Mouse (Mus musculus) stomach, postnatal 0 days (tissue): ENCODE measurements at regions not wholly inside any gene's neighbourhood (a gene's known extent, or its start where the extent isn't known, plus 50 kb on each side); places are given as distances from the start of the nearest gene placed in this dataset.

ENCODE experiments used
- ATAC-seq: fragments of 200-750 bp; cut with Nextera tagmentation; 2 replicates; pipeline ENCODE4 v1.8.0; 2017; ENCODE audit not compliant: low FRiP score, low TSS enrichment
- DNase-seq: peaks from one replicate; pipeline ENCODE4 v3.0.0-alpha.2; 2016; ENCODE audit warnings: low spot score
- H3K27ac ChIP-seq: fragments of 300-500 bp; sonication (generic); replicated peaks from 2 replicates; pipeline ENCODE4 v1.5.1; 2014; ENCODE audit warnings: mild to moderate bottlenecking, control low read depth
- H3K27me3 ChIP-seq: fragments of 300-500 bp; sonication (generic); 2 replicates; pipeline ENCODE4 v1.6.1; 2014; ENCODE audit warnings: low read length; ENCODE audit not compliant: control insufficient read depth, insufficient read depth
- H3K36me3 ChIP-seq: fragments of 300-500 bp; sonication (generic); 2 replicates; pipeline ENCODE4 v1.6.1; 2014; ENCODE audit warnings: low read length, mixed read lengths; ENCODE audit not compliant: control insufficient read depth, insufficient read depth
- H3K4me1 ChIP-seq: fragments of 300-500 bp; sonication (generic); replicated peaks from 2 replicates; pipeline ENCODE4 v1.6.1; 2014; ENCODE audit warnings: antibody characterized with exemption; ENCODE audit not compliant: control insufficient read depth, insufficient read depth
- H3K4me2 ChIP-seq: fragments of 300-500 bp; sonication (generic); replicated peaks from 2 replicates; pipeline ENCODE4 v1.6.1; 2014; ENCODE audit warnings: low read depth, mild to moderate bottlenecking, control low read depth, moderate library complexity
- H3K4me3 ChIP-seq: fragments of 300-500 bp; sonication (generic); 2 replicates; pipeline ENCODE4 v1.5.1; 2014; ENCODE audit warnings: low read depth, low read length, control low read depth
- H3K9ac ChIP-seq: fragments of 300-500 bp; sonication (generic); 2 replicates; pipeline ENCODE4 v1.6.1; 2014; ENCODE audit warnings: mild to moderate bottlenecking, low read length, control low read depth, mixed read lengths
- H3K9me3 ChIP-seq: fragments of 300-500 bp; sonication (generic); 2 replicates; pipeline ENCODE4 v1.6.1; 2016; ENCODE audit warnings: low read length; ENCODE audit not compliant: control insufficient read depth
- CTCF ChIP-seq: IDR thresholded peaks from 2 replicates; pipeline ENCODE4 v1.5.1; 2016; ENCODE audit warnings: antibody characterized with exemption, low read depth, mild to moderate bottlenecking, moderate library complexity
- EP300 ChIP-seq: optimal IDR thresholded peaks from 2 replicates; pipeline ENCODE3; 2016; ENCODE audit warnings: antibody characterized with exemption
- WGBS: fragments of 180-500 bp; shearing (Covaris S2); extraction: QIAGEN DNeasy Blood & Tissue Kit; methylation state at CpG from one replicate; pipeline ENCODE4 v1.1.7; 2014; 5-methylcytosine and 5-hydroxymethylcytosine counted together

DNA sequence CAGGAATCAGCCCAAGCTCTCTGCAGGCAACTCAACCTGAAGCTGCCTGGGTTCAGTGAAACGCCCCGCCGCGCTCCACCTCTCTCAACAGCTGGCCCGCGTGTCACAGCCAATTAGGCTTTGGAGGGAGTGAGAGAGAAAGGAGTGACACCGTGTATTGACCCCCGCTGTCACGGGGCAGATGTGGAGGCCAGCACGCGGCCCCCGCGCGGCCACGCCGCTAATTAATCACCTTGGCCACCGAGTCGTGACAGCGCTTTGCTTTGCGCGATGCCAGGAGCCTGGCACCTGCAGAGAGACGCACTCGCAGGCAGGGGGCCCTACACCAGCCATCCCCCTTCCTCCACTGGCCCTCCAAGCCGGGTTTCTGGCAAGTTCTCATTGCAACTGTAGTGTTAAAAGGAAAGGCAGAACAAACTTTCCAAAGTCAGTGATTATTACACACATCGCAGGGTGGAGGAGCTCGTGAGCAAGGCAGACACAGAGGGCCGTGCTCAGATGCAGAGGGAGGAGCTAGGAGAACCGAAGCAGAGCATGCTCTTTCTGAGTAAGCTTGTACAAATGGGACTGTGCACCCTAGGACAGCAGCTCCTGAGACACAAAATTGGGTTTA lies 240.8 kb downstream of the Lmx1a start:
- Histone ChIP-seq H3K36me3 (no peaks in the 10 kb centered on the region), H3K27me3 (no peaks in the 10 kb centered on the region), H3K27ac (no peak overlapping the region), H3K4me1 (no peaks in the 10 kb centered on the region), H3K4me2 (peak overlapping the region; percentile 72), H3K9me3 (no peaks in the 10 kb centered on the region), H3K9ac (peak overlapping the region; percentile 35; the same call in 1 of the 2 replicates), H3K4me3 (peak overlapping the region; percentile 39)
- DNase-seq = peak; percentile 39
- TF ChIP-seq CTCF = peak; percentile 73
- TF ChIP-seq EP300 = no peak
- ATAC-seq = peak; percentile 78
- under 1% methylated on average over 28 of the region's 28 CpGs for WGBS

DNA sequence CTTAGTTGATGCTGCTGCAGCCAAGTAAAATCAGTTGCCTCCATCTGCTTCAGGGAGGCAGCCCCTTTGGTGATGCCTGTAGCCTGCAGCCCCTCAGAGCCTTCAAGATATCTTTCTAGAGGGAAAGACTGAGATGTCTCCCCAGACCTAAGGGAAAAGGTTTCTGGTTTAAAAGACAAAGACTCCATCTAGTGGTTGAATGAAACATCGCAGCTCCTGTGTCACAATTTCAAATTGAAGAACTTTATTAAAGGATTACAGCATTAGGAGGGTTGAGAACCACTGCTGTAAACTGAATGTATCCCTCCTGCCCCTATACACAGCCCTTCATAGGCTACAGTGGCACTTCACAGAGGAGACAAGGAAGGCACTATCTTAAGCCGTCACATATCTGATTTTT lies 243.1 kb downstream of the Lmx1a start:
- H3K27ac ChIP-seq = no peak overlapping the region
- H3K4me3 ChIP-seq = no peak overlapping the region
- DNase-seq (no peak), ATAC-seq (no peak)
- H3K4me2 ChIP-seq = no peak overlapping the region
- no peak overlapping the region for H3K9ac ChIP-seq
- H3K36me3 ChIP-seq = no peaks in the 10 kb centered on the region
- no peaks in the 10 kb centered on the region for H3K9me3 ChIP-seq
- no peaks in the 10 kb centered on the region for H3K27me3 ChIP-seq
- H3K4me1 ChIP-seq = no peaks in the 10 kb centered on the region
- WGBS = 51% methylated on average over 2 of the region's 2 CpGs
- TF ChIP-seq EP300 (no peak), CTCF (peak; percentile 75)

DNA sequence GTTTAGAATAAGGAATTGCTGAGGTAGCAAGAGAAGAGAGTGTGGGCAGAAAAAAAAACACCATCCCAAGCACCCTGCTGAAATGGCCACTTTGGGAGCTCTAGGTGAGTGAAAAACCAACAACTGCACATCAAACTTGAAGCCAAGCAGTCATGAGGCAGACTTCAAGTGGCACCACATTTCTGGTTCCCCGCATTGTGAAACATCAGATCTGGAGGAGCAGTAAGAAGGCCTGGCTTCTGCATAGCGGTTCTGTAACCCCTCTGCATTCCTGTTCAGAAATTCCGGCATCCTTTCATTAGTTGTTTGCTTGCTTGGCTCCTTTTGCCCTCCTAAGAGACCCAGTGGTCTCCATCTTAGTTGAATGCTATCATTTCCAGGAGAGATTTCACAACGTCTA lies 247.7 kb downstream of the Lmx1a start:
- ATAC-seq = no peak
- H3K36me3 ChIP-seq = no peaks in the 10 kb centered on the region
- H3K27ac ChIP-seq = no peak overlapping the region

DNA sequence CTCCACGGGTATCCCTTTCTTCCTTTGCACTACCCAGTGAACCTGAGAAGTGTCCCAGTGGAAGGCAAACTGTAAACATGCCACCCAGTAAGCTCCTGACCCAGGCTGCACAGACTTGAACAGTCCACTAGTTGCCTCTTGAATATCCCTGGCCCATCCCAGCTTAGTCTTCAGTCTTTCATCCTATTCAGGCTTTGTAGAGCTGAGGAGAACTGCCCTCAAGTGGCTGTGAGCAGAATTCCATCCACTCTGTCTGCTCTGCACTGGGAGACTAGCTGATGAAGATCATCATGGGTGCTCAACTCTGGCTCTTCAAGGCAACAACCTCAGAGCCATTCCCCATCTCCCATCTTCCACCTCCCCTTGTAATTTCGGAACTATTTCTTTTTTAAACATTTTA lies 249.1 kb downstream of the Lmx1a start:
- no peaks in the 10 kb centered on the region for H3K36me3 ChIP-seq
- no peak overlapping the region for H3K4me2 ChIP-seq
- H3K4me3 ChIP-seq = no peak overlapping the region
- H3K9ac ChIP-seq = no peak overlapping the region
- 70% methylated on average over 2 of the region's 2 CpGs for WGBS
- ATAC-seq (no peak), DNase-seq (no peak)
- H3K27ac ChIP-seq = no peak overlapping the region
- TF ChIP-seq CTCF (peak; percentile 51), EP300 (no peak)
- no peaks in the 10 kb centered on the region for H3K27me3 ChIP-seq
- H3K9me3 ChIP-seq = no peaks in the 10 kb centered on the region
- H3K4me1 ChIP-seq = no peaks in the 10 kb centered on the region

More for the DNA sequence above, 247.7 kb downstream of the Lmx1a start:
- DNase-seq = no peak
- WGBS = 60% methylated on average over 4 of the region's 4 CpGs
- no peak overlapping the region for H3K4me2 ChIP-seq
- H3K9me3 ChIP-seq = no peaks in the 10 kb centered on the region
- H3K9ac ChIP-seq = no peak overlapping the region
- no peaks in the 10 kb centered on the region for H3K4me1 ChIP-seq
- H3K27me3 ChIP-seq = no peaks in the 10 kb centered on the region
- no peak for TF ChIP-seq EP300
- TF ChIP-seq CTCF = no peak
- no peak overlapping the region for H3K4me3 ChIP-seq

DNA sequence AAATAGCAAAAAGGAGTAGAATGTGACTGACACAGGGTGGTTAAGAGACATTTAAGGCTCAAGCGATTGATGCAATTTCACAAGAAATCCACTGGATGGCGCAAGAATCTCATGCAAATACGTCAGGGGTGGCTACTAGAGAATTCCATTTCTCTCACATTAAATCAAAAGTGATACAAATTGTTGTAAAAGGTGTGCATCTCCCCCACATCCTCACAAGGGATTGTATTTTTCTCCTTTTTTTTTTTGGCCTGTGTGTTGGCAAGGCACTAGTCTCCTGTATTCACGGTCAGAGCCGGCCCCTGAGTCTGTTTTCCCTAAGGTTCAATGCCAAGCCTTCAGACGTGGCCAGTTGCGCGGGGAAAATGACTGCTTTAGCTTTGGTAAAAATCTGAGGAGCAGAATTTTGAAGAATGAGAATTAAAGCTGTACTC lies 253.0 kb downstream of the Lmx1a start:
- 44% methylated on average over 8 of the region's 8 CpGs for WGBS
- no peak overlapping the region for H3K27ac ChIP-seq
- TF ChIP-seq EP300 = no peak
- TF ChIP-seq CTCF = peak; percentile 89
- no peak overlapping the region for H3K9ac ChIP-seq
- no peak overlapping the region for H3K4me3 ChIP-seq
- DNase-seq (no peak), ATAC-seq (no peak)
- H3K36me3 ChIP-seq = no peaks in the 10 kb centered on the region
- H3K4me2 ChIP-seq = no peak overlapping the region
- no peaks in the 10 kb centered on the region for H3K9me3 ChIP-seq
- H3K27me3 ChIP-seq = no peaks in the 10 kb centered on the region
- H3K4me1 ChIP-seq = no peaks in the 10 kb centered on the region

DNA sequence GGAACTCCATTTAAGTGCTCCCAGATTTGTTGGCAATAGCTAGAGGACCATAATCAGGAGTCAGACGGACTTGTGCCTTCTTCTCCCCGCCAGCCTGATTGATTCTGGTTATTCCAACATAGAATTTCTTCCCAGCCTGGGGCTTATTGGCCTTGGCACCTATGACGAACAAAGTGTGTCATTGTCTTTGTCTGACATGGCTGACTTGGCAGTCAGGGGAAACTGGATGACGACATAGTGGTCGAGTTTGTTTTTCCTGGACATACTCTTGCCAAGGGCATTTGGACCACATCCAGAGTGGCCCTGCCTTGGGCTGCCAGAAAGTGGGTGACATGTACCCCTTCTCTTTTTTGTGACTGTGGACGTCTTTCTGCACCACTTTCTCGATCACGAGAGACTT lies 254.1 kb downstream of the Lmx1a start:
- 64% methylated on average over 8 of the region's 8 CpGs for WGBS
- Histone ChIP-seq H3K4me2 (no peak overlapping the region), H3K27me3 (no peaks in the 10 kb centered on the region)

More for the DNA sequence above, 254.1 kb downstream of the Lmx1a start:
- H3K9ac ChIP-seq = no peak overlapping the region
- no peaks in the 10 kb centered on the region for H3K9me3 ChIP-seq
- H3K36me3 ChIP-seq = no peaks in the 10 kb centered on the region
- ATAC-seq (no peak), DNase-seq (no peak)
- TF ChIP-seq EP300 = no peak
- no peak for TF ChIP-seq CTCF
- no peak overlapping the region for H3K27ac ChIP-seq
- no peaks in the 10 kb centered on the region for H3K4me1 ChIP-seq
- H3K4me3 ChIP-seq = no peak overlapping the region
